Mouse (Mus musculus): ENCODE measurements around the gene Scgb1b20. TPM values are rescaled to one million over a fixed set of nuclear protein-coding genes. Genes with fewer than 3 reads are reported as not detected.
"Not testable (repeated sequence)": the region's sequence is repeated elsewhere in the genome, so short reads cannot be mapped to it uniquely, and the experiment has no call there.

Scgb1b20 gene
- not detected for total RNA-seq (2021)
- long read RNA-seq, experiment 1, result 0 reads
- long read RNA-seq, experiment 2, result 0 reads

DNA sequence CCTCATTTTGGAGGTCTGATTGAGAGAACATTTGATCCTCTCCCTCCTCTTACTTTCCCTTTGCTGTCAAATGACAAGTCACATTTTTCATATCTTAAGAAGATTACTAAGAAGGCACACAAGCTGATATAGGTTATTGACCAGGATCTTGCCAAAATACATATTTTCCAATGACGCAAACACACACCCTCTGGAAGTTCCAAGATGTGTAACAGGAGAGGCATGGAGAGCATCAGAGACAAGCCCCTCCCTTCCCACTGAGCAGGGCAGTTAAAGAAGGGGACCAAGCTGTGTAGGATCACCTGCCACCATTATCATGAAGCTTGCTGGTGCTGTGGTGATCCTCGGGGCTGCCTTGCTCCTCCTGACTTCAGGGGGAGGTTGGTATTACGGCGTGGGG is at the start of gene Scgb1b20:
Gene Scgb1b20, plus strand, starts transcription at position 301 of the 400 bp plus-strand sequence.
- DNase-seq, result not testable (repeated sequence)

DNA sequence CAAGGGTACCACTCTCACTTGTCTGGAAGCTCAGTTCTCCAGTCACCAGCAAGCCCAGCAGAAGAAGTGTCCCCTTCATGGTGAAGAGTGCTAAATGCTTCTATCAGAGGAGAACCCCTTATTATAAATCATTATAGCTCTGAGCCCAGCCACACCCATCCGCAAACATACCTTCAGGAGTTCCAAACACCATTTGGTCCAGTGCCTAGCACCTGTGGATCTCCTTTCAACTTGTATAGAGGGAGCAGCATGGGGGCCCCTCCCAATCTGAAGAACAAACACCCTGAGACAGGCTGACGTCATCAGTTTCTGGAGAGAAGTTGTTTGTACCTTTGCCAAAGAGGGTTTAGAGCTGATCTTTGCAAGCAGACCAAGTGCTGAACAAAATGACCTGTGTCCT is 6.8 kb upstream of the Scgb1b20 start, which contains the start of gene Scgb2b20:
Gene Scgb2b20, minus strand, starts transcription at position 101 of the 400 bp plus-strand sequence.
- DNase-seq, result not testable (repeated sequence)

DNA sequence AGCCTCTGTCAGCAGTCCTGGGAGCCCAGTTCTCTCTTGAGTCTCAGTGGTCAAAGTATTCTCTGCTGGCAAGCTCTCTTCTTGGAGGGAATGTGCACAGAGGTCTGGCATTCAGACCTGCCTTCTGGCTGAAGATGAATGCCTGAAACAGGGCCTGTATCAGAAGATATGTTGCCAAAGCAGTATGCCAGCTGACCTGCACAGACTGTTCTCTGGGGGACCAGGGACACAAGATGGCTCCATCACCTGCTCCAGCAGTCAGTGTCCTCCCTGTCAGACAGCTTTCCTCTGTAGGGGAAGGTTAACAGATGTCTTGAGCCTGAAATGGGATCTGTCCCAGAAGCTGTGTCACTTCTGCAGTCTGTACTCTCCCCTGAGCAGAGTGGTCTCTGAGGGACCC is 26.7 kb downstream of the Scgb1b20 start:
- not testable (repeated sequence) for DNase-seq

DNA sequence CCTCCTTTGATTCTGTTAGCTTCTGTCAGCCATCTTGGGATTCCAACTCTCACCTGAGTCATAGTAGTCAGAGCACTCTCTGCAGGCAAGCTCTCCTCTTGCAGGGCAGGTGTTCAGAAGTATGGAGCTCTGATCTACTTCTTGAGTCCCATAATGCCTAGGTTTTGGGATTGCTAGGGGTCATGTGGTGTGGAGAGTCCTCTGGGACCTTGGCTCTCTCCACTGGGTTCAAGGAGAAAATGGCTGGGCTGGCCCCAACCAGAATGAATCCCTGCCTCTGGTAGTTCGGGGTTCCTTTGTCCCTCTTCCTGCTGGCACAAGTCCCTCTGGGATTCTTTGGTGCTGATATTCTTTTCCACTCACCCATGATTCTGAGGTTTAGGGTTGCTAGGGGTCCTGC is 28.6 kb downstream of the Scgb1b20 start:
- no peak for DNase-seq

DNA sequence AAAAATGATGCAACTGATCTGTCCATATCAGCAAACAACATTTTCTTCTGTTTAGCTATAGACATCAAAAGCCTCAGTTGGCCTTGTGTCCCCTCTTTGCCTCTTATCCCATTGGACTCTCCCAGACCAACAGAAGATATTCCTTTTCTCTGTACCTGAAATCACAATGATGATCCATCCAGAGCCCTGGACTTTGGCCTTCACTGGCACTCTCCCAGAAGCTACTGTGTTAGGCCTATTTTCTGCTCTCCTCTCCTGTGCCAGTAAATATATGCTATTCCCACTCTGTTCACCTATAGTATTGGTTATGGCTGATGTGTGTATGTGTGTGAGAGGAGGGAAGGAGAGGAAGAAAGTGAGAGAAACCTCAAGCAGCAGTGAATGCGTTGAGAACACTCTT is 36.6 kb downstream of the Scgb1b20 start:
- DNase-seq, result not testable (repeated sequence)

Other genes with a start within 250 kb of the Scgb1b20 start
- gene Scgb2b18, start 199.4 kb upstream of the Scgb1b20 start, total RNA-seq (2021), result not detected
- not detected for gene Scgb1b18, start 187.7 kb upstream of the Scgb1b20 start, total RNA-seq (2021)
- gene Scgb2b19, start 92.9 kb upstream of the Scgb1b20 start, total RNA-seq (2021), result not detected
- not detected for gene Scgb1b19, start 85.9 kb upstream of the Scgb1b20 start, total RNA-seq (2021)
- not detected for gene Scgb2b20, start 6.9 kb upstream of the Scgb1b20 start, total RNA-seq (2021)
- not detected for gene Scgb2b21, start 147.2 kb downstream of the Scgb1b20 start, total RNA-seq (2021)

Data from gastrocnemius, postnatal 10 days (tissue).